Mouse (Mus musculus): Measurements from ENCODE around the gene Dnajc3. TPM values are rescaled to one million over a fixed set of nuclear protein-coding genes. Genes with fewer than 3 reads are reported as not detected.
"Not testable (repeated sequence)": the region's sequence is repeated elsewhere in the genome, so short reads cannot be mapped to it uniquely, and the experiment has no call there.

The Dnajc3 gene
- polyA plus RNA-seq, 2 experiments = 12.7 to 29.7 TPM

GRCm38 (mm10) chr14:118972268-118972667, 34.5 kb downstream of the Dnajc3 start:
- H3K4me3 ChIP-seq (ENCODE audit: insufficient read depth in 1 of 2, low read depth in 2 of 2, low read length in 2 of 2) = no peak overlapping the region
- H3K36me3 ChIP-seq (replicated peaks; ENCODE audit: control insufficient read depth, insufficient read depth, low read depth) = peaks cover 35% of the 10 kb centered on the region
- 86% methylated on average over 6 of the region's 6 CpGs for WGBS (ENCODE audit: insufficient replicate concordance)
- TF ChIP-seq EP300 (IDR thresholded peaks at IDR 0.05; ENCODE audit: low read depth) = no peak
- no peak for TF ChIP-seq CTCF (IDR thresholded peaks at IDR 0.05; ENCODE audit: low read depth)
- ATAC-seq (ENCODE audit: insufficient read depth) (no peak), DNase-seq (ENCODE audit: low read depth in 3 of 3, low spot score in 3 of 3) (no peak)
- no peaks in the 10 kb centered on the region for H3K27me3 ChIP-seq (ENCODE audit: control insufficient read depth, insufficient read depth, low read length)
- no peak overlapping the region for H3K4me2 ChIP-seq (ENCODE audit: low read depth)
- no peaks in the 10 kb centered on the region for H3K4me1 ChIP-seq (replicated peaks; ENCODE audit: control insufficient read depth in 2 of 2, insufficient read depth in 2 of 2, low read length in 1 of 2)
- H3K9ac ChIP-seq (replicated peaks) = no peak overlapping the region
- H3K9me3 ChIP-seq (ENCODE audit: control insufficient read depth, low read length) = no peaks in the 10 kb centered on the region
- no peak overlapping the region for H3K27ac ChIP-seq

DNA sequence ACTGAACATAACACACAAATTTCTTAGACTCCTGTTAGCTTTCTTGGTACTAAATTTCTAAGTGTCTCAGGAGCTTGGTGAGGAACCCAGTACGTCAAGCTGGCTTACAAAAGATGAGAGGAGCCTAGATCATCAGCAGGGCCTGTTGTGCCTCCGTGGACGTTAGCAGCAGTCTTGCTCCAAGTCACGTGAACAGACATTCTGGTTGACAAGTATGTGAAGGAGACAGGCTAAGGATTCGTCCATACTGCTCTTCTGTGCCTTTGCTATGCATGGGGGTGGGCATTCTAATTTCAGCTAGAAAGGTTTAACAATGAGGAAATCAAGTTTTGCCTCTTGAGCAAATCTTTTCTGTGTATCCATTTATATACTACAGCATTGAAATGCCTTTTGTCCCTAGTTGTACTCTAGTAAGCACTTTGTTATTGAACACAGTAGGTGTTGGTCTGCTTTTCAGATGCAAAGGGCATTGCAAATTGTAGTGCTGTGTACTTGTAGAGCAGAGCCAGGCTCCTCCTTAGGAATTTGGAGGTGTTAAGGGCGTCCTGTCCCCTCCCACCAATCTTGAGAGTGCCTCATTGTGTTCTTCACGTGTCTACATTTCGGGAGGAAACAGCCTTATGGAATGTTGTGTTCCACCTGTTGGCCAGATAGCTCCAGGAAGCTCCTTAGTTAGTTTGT, 39.5 kb downstream of the Dnajc3 start:
- ATAC-seq (ENCODE audit: insufficient read depth) = no peak
- no peak for TF ChIP-seq CTCF (IDR thresholded peaks at IDR 0.05; ENCODE audit: low read depth)
- no peak for TF ChIP-seq EP300 (IDR thresholded peaks at IDR 0.05; ENCODE audit: low read depth)
- H3K4me1 ChIP-seq (replicated peaks; ENCODE audit: control insufficient read depth in 2 of 2, insufficient read depth in 2 of 2, low read length in 1 of 2) = peaks cover 2% of the 10 kb centered on the region in 2 experiments; a peak in 1 of 4 replicates
- no peak for DNase-seq (ENCODE audit: low read depth in 3 of 3, low spot score in 3 of 3)
- H3K9ac ChIP-seq (replicated peaks) = no peak overlapping the region
- WGBS (ENCODE audit: insufficient replicate concordance) = 76% methylated on average over 8 of the region's 8 CpGs
- peaks cover 25% of the 10 kb centered on the region for H3K36me3 ChIP-seq (replicated peaks; ENCODE audit: control insufficient read depth, insufficient read depth, low read depth)
- H3K4me3 ChIP-seq (ENCODE audit: insufficient read depth in 1 of 2, low read depth in 2 of 2, low read length in 2 of 2) = no peak overlapping the region
- no peaks in the 10 kb centered on the region for H3K27me3 ChIP-seq (ENCODE audit: control insufficient read depth, insufficient read depth, low read length)
- H3K27ac ChIP-seq = no peak overlapping the region
- no peaks in the 10 kb centered on the region for H3K9me3 ChIP-seq (ENCODE audit: control insufficient read depth, low read length)
- no peak overlapping the region for H3K4me2 ChIP-seq (ENCODE audit: low read depth)

DNA sequence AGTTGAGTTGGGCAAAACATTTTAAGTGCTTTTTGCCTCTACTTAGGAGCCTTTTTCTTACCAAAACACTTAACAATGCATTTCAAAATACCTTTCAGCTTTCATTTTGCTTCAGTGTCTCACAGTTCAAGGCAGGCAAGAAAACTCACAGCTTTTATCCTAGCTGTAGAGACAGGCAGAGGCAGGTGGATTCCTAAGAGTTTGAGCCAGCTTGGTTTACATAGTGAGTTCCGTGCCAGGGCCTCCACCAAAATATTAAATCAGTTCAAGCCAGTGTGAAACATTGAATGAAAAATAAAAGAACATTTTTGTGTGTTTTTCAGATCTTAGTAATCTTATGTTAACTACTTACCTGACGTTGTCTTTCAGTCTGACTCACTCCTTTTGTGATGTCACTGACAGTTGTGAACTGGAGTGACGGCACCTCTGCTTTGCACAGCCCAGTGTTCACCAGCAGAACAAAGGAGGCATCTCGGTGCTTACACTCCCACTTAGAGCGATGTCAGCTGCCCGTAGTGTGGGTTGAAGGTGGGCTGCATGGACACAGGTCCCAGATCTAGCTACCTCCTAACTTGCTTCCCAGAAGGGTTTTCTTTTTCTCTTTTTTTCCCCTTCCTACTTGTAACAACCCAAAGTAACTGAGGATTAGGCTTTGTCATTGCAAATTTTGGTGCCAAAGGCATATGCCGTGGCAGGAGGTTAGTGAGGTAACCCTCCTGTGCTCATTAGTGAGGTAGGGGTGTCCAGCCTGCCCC, 42.0 kb downstream of the Dnajc3 start:
- TF ChIP-seq EP300 (IDR thresholded peaks at IDR 0.05; ENCODE audit: low read depth) = no peak
- no peak for TF ChIP-seq CTCF (IDR thresholded peaks at IDR 0.05; ENCODE audit: low read depth)
- ATAC-seq (ENCODE audit: insufficient read depth) = no peak
- no peak overlapping the region for H3K4me2 ChIP-seq (ENCODE audit: low read depth)
- no peaks in the 10 kb centered on the region for H3K9me3 ChIP-seq (ENCODE audit: control insufficient read depth, low read length)
- H3K27ac ChIP-seq = no peak overlapping the region
- H3K4me3 ChIP-seq (ENCODE audit: insufficient read depth in 1 of 2, low read depth in 2 of 2, low read length in 2 of 2) = no peak overlapping the region
- WGBS (ENCODE audit: insufficient replicate concordance) = 80% methylated on average over 7 of the region's 7 CpGs
- H3K4me1 ChIP-seq (replicated peaks; ENCODE audit: control insufficient read depth in 2 of 2, insufficient read depth in 2 of 2, low read length in 1 of 2) = peaks cover 2 to 5% of the 10 kb centered on the region in 2 experiments; a peak in 1 of 4 replicates
- no peaks in the 10 kb centered on the region for H3K27me3 ChIP-seq (ENCODE audit: control insufficient read depth, insufficient read depth, low read length)
- no peak overlapping the region for H3K9ac ChIP-seq (replicated peaks)
- peaks cover 19% of the 10 kb centered on the region for H3K36me3 ChIP-seq (replicated peaks; ENCODE audit: control insufficient read depth, insufficient read depth, low read depth)
- no peak for DNase-seq (ENCODE audit: low read depth in 3 of 3, low spot score in 3 of 3)

- no peak for DNase-seq (ENCODE audit: low read depth in 3 of 3, low spot score in 3 of 3)
These were observed 42.6 kb downstream of the Dnajc3 start for GRCm38 (mm10) chr14:118980358-118980757.

DNA sequence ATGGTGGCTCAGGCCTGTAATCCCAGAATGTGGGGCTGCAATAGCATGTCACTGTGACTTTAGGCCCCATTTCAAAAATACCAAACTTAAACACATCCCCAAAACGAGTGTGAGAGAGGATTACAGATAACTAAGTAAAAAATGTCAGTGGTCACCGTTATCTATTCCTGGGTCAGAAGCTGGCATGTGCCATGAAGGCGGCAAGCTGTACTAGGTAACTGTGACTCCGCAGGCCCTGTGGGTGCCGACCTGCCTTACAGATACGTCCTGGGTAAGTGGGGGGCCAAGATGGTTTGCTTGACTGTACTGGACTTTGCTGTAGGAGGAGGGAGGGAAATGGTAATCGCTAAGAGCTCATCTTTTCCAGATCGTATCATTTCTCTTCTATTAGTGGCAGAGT, 43.1 kb downstream of the Dnajc3 start:
- no peak for DNase-seq (ENCODE audit: low read depth in 3 of 3, low spot score in 3 of 3)
- Histone ChIP-seq H3K27me3 (ENCODE audit: control insufficient read depth, insufficient read depth, low read length) (no peaks in the 10 kb centered on the region), H3K27ac (no peak overlapping the region), H3K4me2 (ENCODE audit: low read depth) (no peak overlapping the region), H3K9ac (replicated peaks) (no peak overlapping the region), H3K4me3 (ENCODE audit: insufficient read depth in 1 of 2, low read depth in 2 of 2, low read length in 2 of 2) (no peak overlapping the region), H3K9me3 (ENCODE audit: control insufficient read depth, low read length) (no peaks in the 10 kb centered on the region), H3K4me1 (replicated peaks; ENCODE audit: control insufficient read depth in 2 of 2, insufficient read depth in 2 of 2, low read length in 1 of 2) (peaks cover 2 to 5% of the 10 kb centered on the region in 2 experiments; a peak in 1 of 4 replicates), H3K36me3 (replicated peaks; ENCODE audit: control insufficient read depth, insufficient read depth, low read depth) (peaks cover 11% of the 10 kb centered on the region)
- WGBS (ENCODE audit: insufficient replicate concordance) = 32% methylated on average over 8 of the region's 8 CpGs
- no peak for ATAC-seq (ENCODE audit: insufficient read depth)
- no peak for TF ChIP-seq CTCF (IDR thresholded peaks at IDR 0.05; ENCODE audit: low read depth)
- TF ChIP-seq EP300 (IDR thresholded peaks at IDR 0.05; ENCODE audit: low read depth) = no peak

More at GRCm38 (mm10) chr14:118980358-118980757, 42.6 kb downstream of the Dnajc3 start:
- H3K9me3 ChIP-seq (ENCODE audit: control insufficient read depth, low read length) = no peaks in the 10 kb centered on the region
- H3K4me1 ChIP-seq (replicated peaks; ENCODE audit: control insufficient read depth in 2 of 2, insufficient read depth in 2 of 2, low read length in 1 of 2) = peaks cover 2 to 5% of the 10 kb centered on the region in 2 experiments; a peak in 1 of 4 replicates
- H3K27ac ChIP-seq = no peak overlapping the region
- H3K27me3 ChIP-seq (ENCODE audit: control insufficient read depth, insufficient read depth, low read length) = no peaks in the 10 kb centered on the region
- no peak overlapping the region for H3K4me2 ChIP-seq (ENCODE audit: low read depth)
- H3K4me3 ChIP-seq (ENCODE audit: insufficient read depth in 1 of 2, low read depth in 2 of 2, low read length in 2 of 2) = no peak overlapping the region
- TF ChIP-seq CTCF (IDR thresholded peaks at IDR 0.05; ENCODE audit: low read depth) = no peak
- no peak for TF ChIP-seq EP300 (IDR thresholded peaks at IDR 0.05; ENCODE audit: low read depth)
- peaks cover 13% of the 10 kb centered on the region for H3K36me3 ChIP-seq (replicated peaks; ENCODE audit: control insufficient read depth, insufficient read depth, low read depth)
- 65% methylated on average over 5 of the region's 5 CpGs for WGBS (ENCODE audit: insufficient replicate concordance)
- H3K9ac ChIP-seq (replicated peaks) = no peak overlapping the region
- ATAC-seq (ENCODE audit: insufficient read depth) = peak; percentile 47; the same call in 1 of the 2 replicates

GRCm38 (mm10) chr14:118981711-118982428, 44.1 kb downstream of the Dnajc3 start:
- H3K9me3 ChIP-seq (ENCODE audit: control insufficient read depth, low read length); H3K4me2 ChIP-seq (ENCODE audit: low read depth); H3K4me3 ChIP-seq (ENCODE audit: insufficient read depth in 1 of 2, low read depth in 2 of 2, low read length in 2 of 2); ATAC-seq (ENCODE audit: insufficient read depth); H3K36me3 ChIP-seq (replicated peaks; ENCODE audit: control insufficient read depth, insufficient read depth, low read depth); H3K4me1 ChIP-seq (replicated peaks; ENCODE audit: control insufficient read depth in 2 of 2, insufficient read depth in 2 of 2, low read length in 1 of 2); H3K27ac ChIP-seq; DNase-seq (ENCODE audit: low read depth in 3 of 3, low spot score in 3 of 3); H3K9ac ChIP-seq (replicated peaks); H3K27me3 ChIP-seq (ENCODE audit: control insufficient read depth, insufficient read depth, low read length): not testable (repeated sequence)
- WGBS (ENCODE audit: insufficient replicate concordance) = 67% methylated on average over 6 of the region's 6 CpGs

- not testable (repeated sequence) for H3K4me2 ChIP-seq (ENCODE audit: low read depth); H3K27ac ChIP-seq; H3K36me3 ChIP-seq (replicated peaks; ENCODE audit: control insufficient read depth, insufficient read depth, low read depth); H3K4me3 ChIP-seq (ENCODE audit: insufficient read depth in 1 of 2, low read depth in 2 of 2, low read length in 2 of 2); ATAC-seq (ENCODE audit: insufficient read depth); H3K9ac ChIP-seq (replicated peaks); H3K4me1 ChIP-seq (replicated peaks; ENCODE audit: control insufficient read depth in 2 of 2, insufficient read depth in 2 of 2, low read length in 1 of 2); H3K9me3 ChIP-seq (ENCODE audit: control insufficient read depth, low read length); H3K27me3 ChIP-seq (ENCODE audit: control insufficient read depth, insufficient read depth, low read length); DNase-seq (ENCODE audit: low read depth in 3 of 3, low spot score in 3 of 3)
- WGBS (ENCODE audit: insufficient replicate concordance) = 35% methylated on average over 8 of the region's 11 CpGs
These were observed 44.8 kb downstream of the Dnajc3 start for GRCm38 (mm10) chr14:118982429-118983045.
